Comparison of ENCODE assay signal across 8 mouse cellular contexts in genomic region chr19:45748206-45748605, GRCm38 (mm10). TPM values are rescaled to one million over a fixed set of nuclear protein-coding genes. Genes with fewer than 3 reads are reported as not detected.
A peak's percentile ranks its signal among the peaks of the same experiment; 100 is the strongest.
DNase-seq lines count a peak whose midpoint lies in the region; ATAC-seq and TF ChIP-seq lines count a peak whose summit lies in the region.

No protein-coding gene starts in this region.

- peak overlapping the region; percentile 99 for H3K4me3 ChIP-seq in heart, embryonic 12.5 days
- H3K4me3 ChIP-seq in ES-Bruce4 (ENCODE audit: low read depth, low read length), result peak overlapping the region; percentile 65
- H3K4me3 ChIP-seq in forebrain, embryonic 16.5 days (replicated peaks; ENCODE audit: low read length), result peak overlapping the region; percentile 84; the same call in 1 of the 2 replicates
- H3K4me3 ChIP-seq in midbrain, embryonic 10.5 days, result peak overlapping the region; percentile 95

- no peak for TF ChIP-seq EP300 in ES-Bruce4 (IDR thresholded peaks at IDR 0.05; ENCODE audit: insufficient read depth, low read depth, low read length)

- TF ChIP-seq POLR2A in ES-Bruce4 (IDR thresholded peaks at IDR 0.05; ENCODE audit: insufficient read depth, low read length), result no peak

- H3K27me3 ChIP-seq in heart, embryonic 12.5 days (replicated peaks), result peaks cover 34% of the 10 kb centered on the region
- H3K27me3 ChIP-seq in ES-Bruce4 (ENCODE audit: control insufficient read depth, insufficient read depth, low read length, poor library complexity, severe bottlenecking), result peaks cover 5% of the 10 kb centered on the region; the same call in 1 of the 2 replicates
- peaks cover 32% of the 10 kb centered on the region for H3K27me3 ChIP-seq in forebrain, embryonic 16.5 days (replicated peaks; ENCODE audit: control insufficient read depth, insufficient read depth, low read length)
- H3K27me3 ChIP-seq in midbrain, embryonic 10.5 days (ENCODE audit: low read depth, poor library complexity, severe bottlenecking), result peaks cover 51% of the 10 kb centered on the region

- WGBS in heart, embryonic 12.5 days, result 33% methylated on average over 9 of the region's 9 CpGs
- WGBS in forebrain, embryonic 16.5 days, result 61% methylated on average over 9 of the region's 9 CpGs
- WGBS in midbrain, embryonic 10.5 days, result 60% methylated on average over 9 of the region's 9 CpGs

- peaks cover 41% of the 10 kb centered on the region for H3K4me1 ChIP-seq in heart, embryonic 12.5 days (replicated peaks)
- peaks cover 3% of the 10 kb centered on the region for H3K4me1 ChIP-seq in ES-Bruce4 (ENCODE audit: control insufficient read depth, insufficient read depth, low read length)
- H3K4me1 ChIP-seq in forebrain, embryonic 16.5 days (replicated peaks; ENCODE audit: control insufficient read depth, insufficient read depth, low read length), result peaks cover 24% of the 10 kb centered on the region
- H3K4me1 ChIP-seq in midbrain, embryonic 10.5 days, result peaks cover 44% of the 10 kb centered on the region

- DNase-seq in heart, postnatal 14 days, result no peak
- DNase-seq in midbrain, embryonic 10.5 days (ENCODE audit: low spot score), result no peak
- no peak for DNase-seq in right cerebral cortex, postnatal 10 days (ENCODE audit: low spot score in 2 of 2)
- no peak for DNase-seq in left cerebral cortex, adult 18-20 months (ENCODE audit: low spot score in 2 of 2)
- DNase-seq in natural killer cell, adult 2 months (ENCODE audit: low spot score in 2 of 2), result no peak

- ATAC-seq in heart, embryonic 12.5 days (ENCODE audit: insufficient number of reproducible peaks, low FRiP score), result no peak
- no peak for ATAC-seq in forebrain, embryonic 16.5 days

- peak overlapping the region; percentile 98; the same call in 1 of the 2 replicates for H3K9ac ChIP-seq in heart, embryonic 12.5 days
- H3K9ac ChIP-seq in ES-Bruce4 (ENCODE audit: low read depth, poor library complexity, severe bottlenecking), result peak overlapping the region; percentile 90
- no peak overlapping the region; the same call in 1 of the 2 replicates for H3K9ac ChIP-seq in forebrain, embryonic 16.5 days (replicated peaks; ENCODE audit: low read depth, low read length)

- no peak overlapping the region for H3K27ac ChIP-seq in heart, embryonic 12.5 days (ENCODE audit: poor library complexity, severe bottlenecking)
- H3K27ac ChIP-seq in ES-Bruce4 (ENCODE audit: insufficient read depth, low read length), result no peak overlapping the region
- no peak overlapping the region for H3K27ac ChIP-seq in forebrain, embryonic 16.5 days (ENCODE audit: low read length)
- no peak overlapping the region for H3K27ac ChIP-seq in midbrain, embryonic 10.5 days (replicated peaks)

- peak overlapping the region; percentile 99 for H3K4me2 ChIP-seq in heart, embryonic 12.5 days
- H3K4me2 ChIP-seq in forebrain, embryonic 16.5 days (ENCODE audit: low read length), result peak overlapping the region; percentile 85

- no peaks in the 10 kb centered on the region for H3K9me3 ChIP-seq in heart, embryonic 12.5 days (replicated peaks)
- no peaks in the 10 kb centered on the region for H3K9me3 ChIP-seq in ES-Bruce4 (replicated peaks; ENCODE audit: control insufficient read depth, insufficient read depth, low read length, poor library complexity, severe bottlenecking)
- H3K9me3 ChIP-seq in forebrain, embryonic 16.5 days (ENCODE audit: control insufficient read depth, low read length), result no peaks in the 10 kb centered on the region
- H3K9me3 ChIP-seq in midbrain, embryonic 10.5 days (replicated peaks), result no peaks in the 10 kb centered on the region

- peaks cover 15% of the 10 kb centered on the region for H3K36me3 ChIP-seq in heart, embryonic 12.5 days
- peaks cover 6% of the 10 kb centered on the region; the same call in 1 of the 2 replicates for H3K36me3 ChIP-seq in ES-Bruce4 (ENCODE audit: control insufficient read depth, insufficient read depth, low read length, poor library complexity, severe bottlenecking)
- peaks cover 7% of the 10 kb centered on the region for H3K36me3 ChIP-seq in forebrain, embryonic 16.5 days (ENCODE audit: control insufficient read depth, insufficient read depth)
- H3K36me3 ChIP-seq in midbrain, embryonic 10.5 days, result peaks cover 26% of the 10 kb centered on the region

- TF ChIP-seq CTCF in ES-Bruce4 (IDR thresholded peaks at IDR 0.05; ENCODE audit: low read depth, low read length), result no peak

- intact Hi-C loops in heart, postnatal 14 days (cut with DNase I), result loop anchor here (2.0 to 5.0 kb wide), 2 partner anchors 35 to 91 kb away; partner anchors contain the start of gene Mgea5

RNA-seq across cellular contexts. Expression of gene Npm3, which starts 1.2 kb away (rescaled TPM):
- 9.5 and 11.2 TPM in 2 replicates for polyA plus RNA-seq in heart, embryonic 12.5 days (2016; fragmentation: Nextera tagmentation; extraction: Ambion mirVana)
- total RNA-seq in heart, postnatal 14 days (2021), result 10 to 100 TPM; 13.0 to 18.9 TPM
- 188 and 196 TPM in 2 replicates for polyA plus RNA-seq in ES-Bruce4 (2011; ENCODE audit: insufficient read depth, insufficient read length, low read depth, missing spikeins)
- 6.7 and 10.6 TPM in 2 replicates for polyA plus RNA-seq in forebrain, embryonic 16.5 days (2015; fragmentation: Nextera tagmentation; extraction: Ambion mirVana)
- 7.5 and 9.4 TPM in 2 replicates for polyA plus RNA-seq in midbrain, embryonic 10.5 days (2016; fragmentation: Nextera tagmentation; extraction: Ambion mirVana)
- 1 to 10 TPM; 6.1 to 7.4 TPM for total RNA-seq in left cerebral cortex, adult 18-20 months (2021)

RNA-seq across cellular contexts. Expression of gene Fgf8, which starts 5.5 kb away (rescaled TPM):
- not detected in 2 replicates for polyA plus RNA-seq in heart, embryonic 12.5 days (2016; fragmentation: Nextera tagmentation; extraction: Ambion mirVana)
- not detected for total RNA-seq in heart, postnatal 14 days (2021)
- polyA plus RNA-seq in ES-Bruce4 (2011; ENCODE audit: insufficient read depth, insufficient read length, low read depth, missing spikeins), result 22.6 and 25.9 TPM in 2 replicates
- 0.31 and 0.43 TPM in 2 replicates for polyA plus RNA-seq in forebrain, embryonic 16.5 days (2015; fragmentation: Nextera tagmentation; extraction: Ambion mirVana)
- 25.5 and 28.8 TPM in 2 replicates for polyA plus RNA-seq in midbrain, embryonic 10.5 days (2016; fragmentation: Nextera tagmentation; extraction: Ambion mirVana)
- not detected for total RNA-seq in left cerebral cortex, adult 18-20 months (2021)

RNA-seq across cellular contexts. Expression of gene Mgea5, which starts 35.4 kb away (rescaled TPM):
- 51.7 and 52.8 TPM in 2 replicates for polyA plus RNA-seq in heart, embryonic 12.5 days (2016; fragmentation: Nextera tagmentation; extraction: Ambion mirVana)
- total RNA-seq in heart, postnatal 14 days (2021), result 10 to 100 TPM; 65.7 TPM
- polyA plus RNA-seq in ES-Bruce4 (2011; ENCODE audit: insufficient read depth, insufficient read length, low read depth, missing spikeins), result 177 and 181 TPM in 2 replicates
- 77.0 and 90.5 TPM in 2 replicates for polyA plus RNA-seq in forebrain, embryonic 16.5 days (2015; fragmentation: Nextera tagmentation; extraction: Ambion mirVana)
- 60.8 and 67.5 TPM in 2 replicates for polyA plus RNA-seq in midbrain, embryonic 10.5 days (2016; fragmentation: Nextera tagmentation; extraction: Ambion mirVana)
- 100 to 1,000 TPM; 158 to 165 TPM for total RNA-seq in left cerebral cortex, adult 18-20 months (2021)

Comparison
In these comparisons a context has a peak if more than half of its experiments do, and no peak if none do; other contexts are left out.
1. RNA of gene Npm3, which starts 1.2 kb away (polyA plus RNA-seq): 188 to 196 TPM in ES-Bruce4; 6.7 to 10.6 TPM in forebrain, embryonic 16.5 days, 9.5 to 11.2 TPM in heart, embryonic 12.5 days and 7.5 to 9.4 TPM in midbrain, embryonic 10.5 days; every median in the first group is over 10 times any median in the second.
2. RNA of gene Fgf8, which starts 5.5 kb away (polyA plus RNA-seq): 25.5 to 28.8 TPM in midbrain, embryonic 10.5 days and 22.6 to 25.9 TPM in ES-Bruce4; 0.31 to 0.43 TPM in forebrain, embryonic 16.5 days and not detected in heart, embryonic 12.5 days; every median in the first group is over 10 times any median in the second.
3. Peak in every context shown above with its lines, with median percentiles within 50 percentile points of each other: H3K4me3 ChIP-seq.